Mouse (Mus musculus): Measurements from ENCODE around the gene Tmem198. TPM values are rescaled to one million over a fixed set of nuclear protein-coding genes. Genes with fewer than 3 reads are reported as not detected.
A peak's percentile ranks its signal among the peaks of the same experiment; 100 is the strongest.

The Tmem198 gene
- polyA plus RNA-seq, 1 experiment from 2014 or later: 0.26 TPM

DNA sequence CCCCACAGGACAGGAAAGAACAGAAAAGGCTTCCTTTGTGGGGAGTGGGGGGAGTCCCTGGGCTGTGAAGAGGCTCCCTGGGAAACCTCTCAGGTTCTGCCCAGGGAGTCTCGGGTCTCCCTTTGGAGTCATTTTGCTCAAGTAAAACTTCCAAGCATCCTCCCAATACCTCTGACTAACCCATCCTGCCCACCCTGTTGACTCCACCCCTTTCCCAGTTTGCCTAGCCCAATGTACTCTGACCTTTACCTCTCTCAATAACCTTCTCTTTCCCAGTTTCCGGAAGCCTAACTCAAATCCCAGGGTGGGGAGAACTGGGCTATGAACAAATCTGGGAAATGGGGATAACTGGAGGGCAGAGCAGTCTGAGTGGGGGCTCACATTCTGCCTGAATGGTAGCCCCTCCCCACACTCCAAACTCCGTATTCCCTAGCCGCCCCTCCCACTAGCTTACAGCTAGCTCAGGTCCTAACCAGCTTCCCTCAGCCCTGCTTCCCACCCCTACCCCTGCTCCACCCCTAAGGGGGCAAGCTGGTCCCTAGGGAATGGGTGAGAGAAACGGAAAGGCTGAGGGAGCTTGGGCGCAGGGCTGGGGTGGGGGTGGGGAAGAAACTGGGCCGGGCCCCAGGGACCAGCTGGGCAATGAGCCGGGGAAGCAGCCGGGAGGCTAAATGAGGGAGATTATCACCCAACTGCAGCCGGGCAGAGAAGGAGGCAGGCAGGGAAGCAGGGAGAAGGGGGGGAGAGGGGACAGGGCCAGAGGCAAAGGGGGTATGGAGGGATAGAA is 31.9 kb upstream of the Tmem198 start:
- peaks cover 7% of the 10 kb centered on the region; the same call in 1 of the 2 replicates for H3K36me3 ChIP-seq (ENCODE audit: insufficient read depth)
- peak overlapping the region; percentile 54 for H3K4me2 ChIP-seq
- H3K27me3 ChIP-seq (ENCODE audit: insufficient read depth, low read length): peaks cover 73% of the 10 kb centered on the region
- no peak overlapping the region for H3K4me3 ChIP-seq (ENCODE audit: low read depth, low read length)
- ATAC-seq (ENCODE audit: insufficient read depth) (peak; percentile 9; the same call in 1 of the 2 replicates), DNase-seq (peak; percentile 43)
- 0 out of 2 replicates have a peak overlapping the region, but pooled peaks have one; percentile 6 for H3K9ac ChIP-seq
- H3K4me1 ChIP-seq (ENCODE audit: insufficient read depth): peaks cover 39% of the 10 kb centered on the region
- H3K27ac ChIP-seq (ENCODE audit: low read depth): no peak overlapping the region
- H3K9me3 ChIP-seq (ENCODE audit: low read depth, low read length): no peaks in the 10 kb centered on the region
- 5% methylated on average over 10 of the region's 10 CpGs for WGBS
- TF ChIP-seq CTCF (IDR thresholded peaks at IDR 0.05; ENCODE audit: low read depth): no peak

DNA sequence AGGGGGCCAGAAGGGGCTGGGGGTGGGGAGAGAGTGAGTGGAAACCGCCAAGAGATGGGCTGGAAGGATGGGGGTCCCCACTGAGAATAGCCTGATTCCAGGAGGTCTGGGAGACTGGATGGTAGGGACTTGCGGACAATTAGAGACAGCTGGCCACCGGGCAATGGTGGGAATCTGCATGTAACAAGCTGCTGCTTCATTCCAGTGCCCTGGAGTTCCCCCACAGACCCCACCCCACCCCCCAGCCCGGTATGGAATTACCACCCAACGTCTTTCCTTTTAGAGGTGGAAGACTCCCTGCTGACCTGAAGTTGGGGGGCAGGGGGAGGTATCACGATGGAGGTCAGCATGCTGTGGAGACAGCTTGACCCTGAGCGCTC is 31.3 kb upstream of the Tmem198 start:
- peak overlapping the region; percentile 44; the same call in 1 of the 2 replicates for H3K4me2 ChIP-seq
- 0 out of 2 replicates have a peak, but pooled peaks cover 1% of the 10 kb centered on the region for H3K36me3 ChIP-seq (ENCODE audit: insufficient read depth)
- no peak for TF ChIP-seq CTCF (IDR thresholded peaks at IDR 0.05; ENCODE audit: low read depth)
- no peak overlapping the region for H3K9ac ChIP-seq
- H3K4me3 ChIP-seq (ENCODE audit: low read depth, low read length): no peak overlapping the region
- peaks cover 39% of the 10 kb centered on the region for H3K4me1 ChIP-seq (ENCODE audit: insufficient read depth)
- ATAC-seq (ENCODE audit: insufficient read depth): no peak
- no peaks in the 10 kb centered on the region for H3K9me3 ChIP-seq (ENCODE audit: low read depth, low read length)
- peaks cover 75% of the 10 kb centered on the region for H3K27me3 ChIP-seq (ENCODE audit: insufficient read depth, low read length)
- no peak for DNase-seq
- WGBS: 3% methylated on average over 7 of the region's 7 CpGs
- H3K27ac ChIP-seq (ENCODE audit: low read depth): 0 out of 2 replicates have a peak overlapping the region, but pooled peaks have one; percentile 12

DNA sequence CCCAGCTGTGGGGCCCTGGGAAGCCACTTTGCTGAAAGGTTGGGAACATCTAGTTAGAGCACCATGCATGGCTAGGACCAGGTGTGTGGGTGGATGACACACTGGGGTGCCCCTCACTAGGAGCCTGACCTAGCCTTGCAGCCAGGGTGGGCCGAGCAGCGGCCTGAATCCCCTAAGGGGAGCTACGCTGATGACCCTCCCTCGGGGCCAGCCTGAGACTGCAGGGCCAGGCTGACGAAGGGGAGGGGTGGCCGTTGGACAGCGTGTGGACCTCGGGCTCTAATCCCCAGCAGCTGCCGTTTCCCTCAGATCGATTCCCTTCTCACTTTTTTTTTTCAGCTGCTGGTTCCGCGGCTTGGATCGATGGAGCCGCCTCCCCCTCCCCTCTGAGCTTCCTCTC is 30.4 kb upstream of the Tmem198 start:
- DNase-seq: no peak
- H3K9ac ChIP-seq: no peak overlapping the region
- H3K36me3 ChIP-seq (ENCODE audit: insufficient read depth): no peaks in the 10 kb centered on the region
- peaks cover 75% of the 10 kb centered on the region for H3K27me3 ChIP-seq (ENCODE audit: insufficient read depth, low read length)
- H3K4me2 ChIP-seq: no peak overlapping the region
- no peak for TF ChIP-seq CTCF (IDR thresholded peaks at IDR 0.05; ENCODE audit: low read depth)
- H3K4me1 ChIP-seq (ENCODE audit: insufficient read depth): peaks cover 39% of the 10 kb centered on the region
- 5% methylated on average over 14 of the region's 14 CpGs for WGBS
- H3K9me3 ChIP-seq (ENCODE audit: low read depth, low read length): no peaks in the 10 kb centered on the region
- no peak overlapping the region for H3K4me3 ChIP-seq (ENCODE audit: low read depth, low read length)
- no peak overlapping the region for H3K27ac ChIP-seq (ENCODE audit: low read depth)
- no peak for ATAC-seq (ENCODE audit: insufficient read depth)

DNA sequence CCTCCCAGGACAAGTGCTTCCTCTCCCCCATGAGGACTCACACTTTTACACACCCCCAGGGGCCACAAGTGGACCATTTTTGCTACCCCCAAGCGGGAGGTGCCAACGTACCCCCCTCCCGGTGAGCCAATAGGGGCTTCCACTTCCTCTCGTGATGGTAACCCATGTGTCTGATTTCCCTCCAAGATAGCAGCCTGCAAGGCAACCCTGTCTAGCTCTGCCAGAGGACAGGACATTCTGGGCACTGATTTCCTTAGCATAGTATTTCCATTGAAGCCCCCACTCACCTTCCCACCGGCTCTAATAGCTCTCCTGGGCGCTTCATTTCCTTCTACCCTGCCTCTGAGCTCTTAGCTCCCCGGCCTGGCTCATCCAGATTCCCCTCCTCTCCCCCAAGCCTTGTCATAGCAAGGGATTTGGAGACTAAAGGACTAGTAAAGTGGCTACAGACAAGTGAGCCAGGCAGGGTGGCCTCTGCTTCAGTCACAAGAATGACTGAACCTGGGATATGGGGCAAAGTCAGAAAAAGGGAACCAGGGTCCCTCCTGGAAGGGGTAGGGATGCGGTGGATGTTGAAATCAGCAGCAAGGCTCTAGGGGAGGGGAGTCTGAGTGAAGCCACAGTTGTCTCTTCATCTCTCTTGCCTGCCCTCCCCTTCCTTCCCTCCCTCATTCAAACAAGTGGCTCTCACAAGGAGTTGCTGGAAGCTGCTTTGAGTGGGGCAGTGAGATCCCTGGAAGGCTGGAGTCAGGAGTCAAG is 29.8 kb upstream of the Tmem198 start:
- Histone ChIP-seq H3K4me3 (ENCODE audit: low read depth, low read length) (peak overlapping the region; percentile 28; the same call in 1 of the 2 replicates), H3K27me3 (ENCODE audit: insufficient read depth, low read length) (peaks cover 73% of the 10 kb centered on the region), H3K4me2 (peak overlapping the region; percentile 61), H3K4me1 (ENCODE audit: insufficient read depth) (peaks cover 39% of the 10 kb centered on the region), H3K9ac (0 out of 2 replicates have a peak overlapping the region, but pooled peaks have one; percentile 13), H3K36me3 (ENCODE audit: insufficient read depth) (no peaks in the 10 kb centered on the region), H3K27ac (ENCODE audit: low read depth) (no peak overlapping the region), H3K9me3 (ENCODE audit: low read depth, low read length) (no peaks in the 10 kb centered on the region)
- 10% methylated on average over 8 of the region's 8 CpGs for WGBS
- no peak for DNase-seq
- no peak for ATAC-seq (ENCODE audit: insufficient read depth)
- no peak for TF ChIP-seq CTCF (IDR thresholded peaks at IDR 0.05; ENCODE audit: low read depth)

DNA sequence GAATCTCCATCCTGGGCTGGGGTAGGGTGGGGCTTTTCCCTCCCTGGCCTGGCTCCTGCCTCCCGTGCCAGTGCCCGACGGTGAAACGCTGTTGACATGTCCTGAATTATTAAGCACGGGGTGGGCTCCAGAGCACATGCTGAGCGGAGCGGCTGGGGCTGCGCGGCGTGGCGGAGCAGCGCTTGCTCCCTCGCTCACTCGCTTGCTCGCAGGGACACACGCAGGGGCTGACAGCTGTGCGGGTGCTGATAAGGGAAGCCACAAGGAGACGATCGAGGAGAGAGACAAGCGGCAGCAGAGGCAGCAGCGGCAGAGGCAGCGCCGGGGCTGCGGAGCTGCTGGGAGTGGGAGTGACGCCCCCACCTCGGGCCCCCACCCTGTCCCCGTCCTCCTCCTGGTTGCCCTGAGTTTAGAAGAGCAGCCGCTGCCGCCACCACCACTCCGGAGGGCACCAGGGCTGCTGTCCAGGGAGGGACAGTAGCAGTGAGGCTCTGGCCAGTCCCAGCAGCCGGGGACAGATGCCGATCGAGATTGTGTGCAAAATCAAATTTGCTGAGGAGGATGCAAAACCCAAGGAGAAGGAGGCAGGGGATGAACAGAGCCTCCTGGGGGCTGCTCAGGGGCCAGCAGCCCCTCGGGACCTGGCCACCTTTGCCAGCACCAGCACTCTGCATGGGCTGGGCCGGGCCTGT is 28.9 kb upstream of the Tmem198 start, which contains the start of gene Asic4:
Gene Asic4 (plus strand): TSS at position 123 of the 692 bp plus-strand sequence.
- Histone ChIP-seq H3K27me3 (ENCODE audit: insufficient read depth, low read length) (peaks cover 66% of the 10 kb centered on the region), H3K36me3 (ENCODE audit: insufficient read depth) (no peaks in the 10 kb centered on the region), H3K4me3 (ENCODE audit: low read depth, low read length) (peak within 1 kb of the TSS; percentile 28), H3K9ac (peak within 1 kb of the TSS; percentile 13; the same call in 1 of the 2 replicates), H3K4me1 (ENCODE audit: insufficient read depth) (peaks cover 34% of the 10 kb centered on the region), H3K4me2 (peak within 1 kb of the TSS; percentile 61), H3K9me3 (ENCODE audit: low read depth, low read length) (no peaks in the 10 kb centered on the region), H3K27ac (ENCODE audit: low read depth) (no peak within 1 kb of the TSS)
- ATAC-seq (ENCODE audit: insufficient read depth) (no peak), DNase-seq (peak; percentile 64)
- TF ChIP-seq CTCF (IDR thresholded peaks at IDR 0.05; ENCODE audit: low read depth): no peak
- under 1% methylated on average over 34 of the region's 35 CpGs for WGBS

DNA sequence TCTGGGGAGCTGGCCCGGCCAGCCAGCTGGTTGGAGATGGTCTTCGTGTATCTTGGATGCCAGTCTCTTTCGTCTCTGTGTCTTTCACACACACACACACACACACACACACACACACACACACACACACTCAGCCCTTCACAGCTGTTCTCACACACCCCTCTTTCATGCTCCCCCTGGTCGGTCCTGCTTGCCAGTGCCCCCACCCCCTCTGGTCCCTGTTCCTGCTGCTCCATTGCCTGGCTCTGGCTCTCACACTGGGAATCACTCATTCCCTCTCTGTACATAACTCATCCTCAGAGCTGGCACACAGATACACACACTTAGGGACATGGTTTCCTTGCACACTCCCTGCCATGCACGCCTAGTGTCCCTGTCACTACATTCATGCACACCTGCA is 27.4 kb upstream of the Tmem198 start:
- TF ChIP-seq CTCF (IDR thresholded peaks at IDR 0.05; ENCODE audit: low read depth): no peak
- ATAC-seq (ENCODE audit: insufficient read depth) (no peak), DNase-seq (no peak)
- Histone ChIP-seq H3K4me3 (ENCODE audit: low read depth, low read length) (no peak overlapping the region), H3K27me3 (ENCODE audit: insufficient read depth, low read length) (peaks cover 65% of the 10 kb centered on the region), H3K4me2 (no peak overlapping the region), H3K9me3 (ENCODE audit: low read depth, low read length) (no peaks in the 10 kb centered on the region), H3K36me3 (ENCODE audit: insufficient read depth) (no peaks in the 10 kb centered on the region), H3K27ac (ENCODE audit: low read depth) (no peak overlapping the region), H3K4me1 (ENCODE audit: insufficient read depth) (peaks cover 27% of the 10 kb centered on the region), H3K9ac (no peak overlapping the region)
- WGBS: 56% methylated on average over 5 of the region's 5 CpGs
